Mouse (Mus musculus) adrenal gland, postnatal 0 days (tissue): Measurements from ENCODE around the gene Amer3. TPM values are rescaled to one million over a fixed set of nuclear protein-coding genes. Genes with fewer than 3 reads are reported as not detected.

Source experiments
- polyA plus RNA-seq: library from polyadenylated mRNA; unstranded; fragments of >200 nt; fragmentation: Nextera tagmentation; extraction: Ambion mirVana; gene quantifications from 2 replicates; pipeline ENCODE4 v1.2.1, GENCODE M21; 2015

Gene Amer3
- 1.1 and 3.3 TPM in 2 replicates for polyA plus RNA-seq

GRCm38 (mm10) chr1:34578851-34579781 is at the start of gene Amer3:
Gene Amer3, plus strand, starts transcription at chr1:34579657.

DNA sequence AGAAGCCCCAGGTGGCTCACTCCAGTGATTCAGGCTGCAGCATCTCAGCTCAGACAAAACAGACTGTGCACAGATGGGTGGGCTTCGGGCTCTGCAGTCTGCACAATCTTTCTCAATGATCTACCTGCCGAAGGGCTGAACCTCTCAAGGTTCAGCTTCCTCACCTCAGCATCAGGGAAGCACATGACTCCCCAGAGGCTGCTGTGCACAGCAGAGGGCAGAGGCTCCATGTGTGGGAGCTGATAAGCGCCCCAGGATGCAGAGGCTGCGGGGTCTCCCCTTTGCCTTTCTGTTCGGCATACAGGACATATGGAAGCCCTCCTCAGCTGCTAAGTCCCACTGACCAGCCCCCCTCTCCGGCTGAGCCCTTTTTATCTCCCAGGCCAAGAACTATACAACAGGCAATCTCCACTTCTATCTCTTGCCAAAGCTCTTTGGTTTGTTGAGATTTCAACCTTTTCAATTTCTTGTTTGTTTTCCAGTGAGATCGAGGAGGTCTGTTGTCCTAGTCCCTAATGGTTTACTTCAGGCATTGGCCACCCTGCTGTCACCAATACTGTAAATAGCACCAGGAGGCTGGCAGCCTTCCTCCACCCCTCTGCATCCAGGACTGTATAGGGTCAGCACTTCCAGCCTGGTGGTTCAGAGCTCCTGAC is 44.3 kb upstream of the Amer3 start, which contains the start of gene Cfc1:
TSS of gene Cfc1 (plus strand) at position 606 of the 656 bp plus-strand sequence.

GRCm38 (mm10) chr1:34560843-34561242 is 18.6 kb upstream of the Amer3 start, which contains the start of gene Prss40:
Gene Prss40, minus strand, starts transcription at chr1:34560943.

Other genes with a start within 250 kb of the Amer3 start
- 43.5 and 46.7 TPM in 2 replicates for gene Ccdc115, start 140.0 kb upstream of the Amer3 start, polyA plus RNA-seq
- gene Imp4, start 139.8 kb upstream of the Amer3 start, polyA plus RNA-seq, result 49.0 and 64.1 TPM in 2 replicates
- gene Ptpn18, start 119.9 kb upstream of the Amer3 start, polyA plus RNA-seq, result 23.3 and 37.0 TPM in 2 replicates
- not detected in 2 replicates for gene Prss39, start 81.2 kb upstream of the Amer3 start, polyA plus RNA-seq
- gene Cfc1, start 44.0 kb upstream of the Amer3 start, polyA plus RNA-seq, result 0.13 TPM in 1 of 2 replicates, not detected in the other
- not detected in 2 replicates for gene Prss40, start 18.7 kb upstream of the Amer3 start, polyA plus RNA-seq